Mouse (Mus musculus) c-Kit-negative CD71-positive TER-119-positive erythroid progenitor cells, embryonic 14.5 days (primary cell): Measurements from ENCODE around the gene Lamb1.

Experiments used
- DNase-seq: peaks from one replicate; pipeline ENCODE4 v3.0.0-alpha.2; 2013; ENCODE audit warnings: low read depth, low spot score

Lamb1 gene

DNA sequence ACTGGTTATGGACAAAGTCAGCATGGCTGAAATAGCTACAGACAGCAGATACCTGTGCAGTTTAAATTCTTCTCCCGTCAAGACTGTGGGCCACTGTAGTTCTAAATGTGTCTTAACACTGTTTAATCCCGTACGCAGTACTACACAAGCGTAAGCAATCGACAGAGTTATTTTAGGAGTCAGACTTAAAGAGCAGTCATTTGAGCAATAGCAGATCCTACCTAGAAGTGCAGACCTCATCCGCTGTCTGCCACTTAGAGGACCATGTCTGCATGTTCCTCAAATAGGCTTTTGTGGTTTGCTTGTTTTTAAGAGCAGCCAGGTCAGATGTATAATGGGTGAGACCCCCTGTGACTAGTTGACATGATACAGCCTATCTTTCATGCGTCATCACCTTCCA, 49.3 kb downstream of the Lamb1 start:
- no peak for DNase-seq

DNA sequence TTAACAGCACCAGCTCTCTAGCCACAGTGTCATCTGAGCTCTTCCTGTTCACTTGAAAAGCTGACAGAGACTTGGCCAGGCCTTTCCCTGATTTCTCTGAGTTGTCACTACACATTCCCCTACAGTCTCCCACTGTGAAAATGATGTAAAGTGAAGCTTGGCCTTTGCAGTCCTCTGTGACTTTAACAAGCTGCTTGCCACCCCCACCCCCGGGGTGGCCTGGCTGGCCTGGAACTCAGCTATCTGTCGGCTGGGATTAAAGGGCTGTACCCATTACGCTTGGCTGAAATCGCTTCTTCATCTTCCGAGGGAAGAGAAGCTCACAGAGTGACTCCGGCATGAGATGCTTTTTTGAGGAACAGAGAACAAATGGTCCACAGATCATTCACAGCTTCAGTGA, 50.9 kb downstream of the Lamb1 start:
- DNase-seq, result no peak

DNA sequence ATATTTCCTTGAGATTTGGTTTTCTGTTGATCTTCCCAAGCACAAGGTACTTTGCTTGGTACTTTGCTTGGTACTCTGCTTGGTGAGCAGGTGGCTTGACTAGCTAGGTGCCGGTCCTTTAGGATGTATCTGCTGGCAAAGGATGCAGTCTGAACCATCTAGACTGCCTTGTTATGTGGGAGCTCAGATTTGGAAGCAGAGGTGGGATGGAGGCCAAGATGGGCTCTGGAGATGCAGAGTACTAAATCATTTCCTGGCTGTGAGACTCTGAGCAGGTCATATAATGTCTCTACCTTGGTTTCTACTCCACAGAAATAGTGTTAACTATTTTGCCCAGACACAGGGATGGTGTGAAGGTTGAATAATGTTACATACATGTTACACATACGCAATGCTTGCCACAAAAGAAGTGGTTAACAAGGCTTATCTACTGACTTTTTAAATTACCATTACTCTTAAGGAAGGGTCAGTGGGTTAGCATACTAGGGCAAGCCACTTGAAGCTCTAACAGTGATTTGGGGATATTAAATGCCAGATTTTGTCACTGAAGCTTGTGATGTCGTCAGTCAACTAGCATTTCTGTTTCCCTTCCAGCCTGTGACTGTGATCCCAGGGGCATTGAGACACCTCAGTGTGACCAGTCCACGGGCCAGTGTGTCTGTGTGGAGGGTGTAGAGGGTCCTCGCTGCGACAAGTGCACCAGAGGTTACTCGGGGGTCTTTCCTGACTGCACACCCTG, 52.8 kb downstream of the Lamb1 start:
- no peak for DNase-seq

DNA sequence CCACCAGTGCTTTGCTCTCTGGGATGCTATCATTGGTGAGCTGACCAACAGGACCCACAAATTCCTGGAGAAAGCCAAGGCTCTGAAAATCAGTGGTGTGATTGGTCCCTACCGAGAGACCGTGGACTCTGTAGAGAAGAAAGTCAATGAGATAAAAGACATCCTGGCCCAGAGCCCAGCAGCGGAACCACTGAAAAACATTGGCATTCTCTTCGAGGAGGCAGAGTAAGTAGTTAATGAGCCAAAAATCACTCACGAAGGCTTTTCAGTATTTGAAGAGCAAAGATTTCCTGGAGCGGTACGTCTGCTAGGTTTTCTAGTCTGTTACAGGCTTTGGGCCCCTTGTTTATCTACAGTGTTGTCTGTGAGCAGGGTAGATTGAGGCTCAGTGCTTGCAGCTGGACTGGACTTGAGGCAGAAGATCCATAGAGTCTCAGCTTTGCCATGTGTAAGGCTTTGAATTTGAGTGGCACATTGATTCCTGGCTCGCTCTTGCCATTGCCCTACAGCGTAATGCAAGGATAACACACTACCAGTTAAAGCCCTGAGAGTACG, 53.5 kb downstream of the Lamb1 start:
- no peak for DNase-seq

DNA sequence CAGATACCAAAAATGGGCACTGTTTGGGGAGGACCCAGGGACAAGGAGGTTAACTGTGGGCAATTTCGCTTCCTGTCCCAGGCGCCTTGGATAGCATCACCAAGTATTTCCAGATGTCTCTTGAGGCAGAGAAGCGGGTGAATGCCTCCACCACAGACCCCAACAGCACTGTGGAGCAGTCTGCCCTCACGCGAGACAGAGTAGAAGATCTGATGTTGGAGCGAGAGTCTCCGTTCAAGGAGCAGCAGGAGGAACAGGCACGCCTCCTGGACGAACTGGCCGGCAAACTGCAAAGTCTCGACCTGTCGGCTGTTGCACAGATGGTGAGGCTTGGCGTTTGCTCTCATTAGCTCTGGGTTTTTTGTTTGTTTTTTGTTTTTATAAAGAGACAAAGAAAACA, 55.8 kb downstream of the Lamb1 start:
- DNase-seq, result no peak

DNA sequence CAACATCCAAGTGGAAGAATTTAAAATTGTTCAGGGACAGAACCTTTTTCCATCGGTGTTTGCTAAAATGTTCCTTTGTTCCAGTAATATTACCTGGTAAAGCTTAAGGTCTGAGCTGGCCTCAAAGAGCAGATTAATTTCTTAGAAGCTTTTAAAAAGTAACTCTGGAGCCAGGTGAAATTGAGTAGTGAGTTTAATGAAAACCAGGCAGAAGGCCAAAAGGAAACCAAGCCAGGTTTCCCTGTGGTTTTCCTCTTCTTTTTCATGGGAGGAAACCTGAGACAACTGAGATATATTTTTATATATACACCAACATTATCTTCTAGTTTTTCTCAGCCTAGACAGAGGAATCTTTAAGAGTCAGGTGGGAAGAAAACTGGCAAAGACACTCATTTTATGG, 56.5 kb downstream of the Lamb1 start:
- DNase-seq, result no peak

DNA sequence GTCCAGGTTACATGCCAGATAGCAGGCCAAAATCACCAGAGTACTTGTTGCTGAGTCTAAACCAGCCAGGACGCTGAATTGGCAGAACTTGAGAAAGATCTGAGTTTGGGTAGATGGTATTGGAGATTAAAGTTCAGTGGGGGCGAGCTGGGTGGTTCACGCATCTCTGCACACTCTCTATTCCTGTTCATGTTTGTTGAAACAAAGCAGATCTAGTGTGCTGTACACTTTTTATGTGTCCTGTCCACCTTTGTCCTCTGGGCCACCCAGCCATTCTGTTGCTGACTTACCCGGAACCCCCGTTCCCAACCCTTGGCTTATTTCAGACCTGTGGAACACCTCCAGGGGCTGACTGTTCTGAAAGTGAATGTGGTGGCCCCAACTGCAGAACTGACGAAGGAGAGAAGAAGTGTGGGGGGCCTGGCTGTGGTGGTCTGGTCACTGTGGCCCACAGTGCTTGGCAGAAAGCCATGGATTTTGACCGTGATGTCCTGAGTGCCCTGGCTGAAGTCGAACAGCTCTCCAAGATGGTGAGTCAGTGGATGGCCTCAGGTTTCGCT, 58.2 kb downstream of the Lamb1 start:
- DNase-seq, result no peak

DNA sequence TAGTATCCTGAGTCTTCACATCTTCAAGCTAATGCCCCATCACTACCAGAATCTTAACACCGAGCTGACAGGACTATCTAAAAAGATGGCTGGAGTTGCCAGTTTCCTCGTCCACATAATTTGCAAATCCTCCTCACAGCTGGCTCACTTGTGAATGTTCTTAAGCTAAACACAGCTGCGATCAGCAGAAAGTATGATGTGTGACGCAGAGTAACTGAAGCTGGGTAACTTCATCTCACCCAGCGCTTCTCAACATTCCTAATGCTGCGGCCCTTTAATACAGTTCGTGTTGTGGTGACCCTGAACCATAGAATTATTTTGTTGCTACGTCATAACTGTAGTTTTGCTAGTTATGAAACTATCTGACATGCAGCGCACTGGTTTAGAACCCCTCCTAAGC, 62.1 kb downstream of the Lamb1 start:
- no peak for DNase-seq

DNA sequence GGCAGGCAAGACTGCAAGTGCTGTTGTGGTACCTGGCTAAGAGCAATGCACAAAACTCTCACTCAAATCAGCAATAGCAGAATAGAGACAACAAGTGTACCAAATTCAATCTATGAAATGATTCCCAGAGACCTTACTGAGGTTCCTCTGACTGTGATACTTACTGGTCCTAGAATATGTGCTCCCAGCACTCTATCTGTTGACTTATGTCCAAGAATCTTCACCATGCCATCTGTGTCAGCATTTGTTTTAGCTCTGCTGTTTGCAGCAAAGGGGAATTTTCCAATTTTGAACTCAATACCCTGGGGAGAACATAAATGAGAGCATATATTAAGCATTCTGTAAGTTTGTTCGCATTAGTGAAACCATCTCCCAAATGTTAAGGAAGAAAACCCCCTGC, 68.2 kb downstream of the Lamb1 start:
- no peak for DNase-seq

DNA sequence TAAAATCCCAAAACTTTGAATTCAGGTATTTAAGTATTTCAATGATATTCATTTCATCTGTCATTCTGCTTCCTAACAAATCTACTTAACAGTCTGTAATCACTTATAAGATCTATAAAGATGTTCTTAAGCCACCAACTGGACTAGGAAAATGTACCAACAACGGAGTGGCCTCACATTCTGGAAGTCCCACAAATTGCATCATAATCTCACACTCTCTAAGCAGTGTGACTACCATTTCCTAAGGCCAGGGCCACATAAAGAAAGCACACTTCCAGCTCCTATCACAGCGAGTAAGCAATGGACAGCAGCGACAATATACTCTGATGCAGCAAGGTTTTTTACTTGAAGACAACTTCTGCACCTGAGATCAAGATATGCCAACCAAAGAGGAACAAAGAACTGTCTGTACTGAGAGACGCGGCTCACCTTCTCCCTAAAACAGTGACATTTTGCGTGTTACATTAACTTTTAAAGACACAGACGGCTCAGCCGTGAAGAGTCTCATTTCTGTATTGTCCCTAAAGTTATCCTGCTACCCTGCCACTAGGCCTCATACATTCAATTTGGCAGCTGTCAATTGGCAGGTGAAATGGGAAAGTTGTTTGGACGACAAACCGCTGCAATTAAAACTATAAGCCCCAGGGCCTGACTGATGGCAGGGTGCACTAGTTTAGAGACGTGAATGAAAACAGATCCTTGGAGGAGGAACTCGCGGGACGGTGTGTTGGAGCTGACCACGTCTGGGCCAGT, 85.3 kb downstream of the Lamb1 start:
- peak; percentile 11 for DNase-seq

DNA sequence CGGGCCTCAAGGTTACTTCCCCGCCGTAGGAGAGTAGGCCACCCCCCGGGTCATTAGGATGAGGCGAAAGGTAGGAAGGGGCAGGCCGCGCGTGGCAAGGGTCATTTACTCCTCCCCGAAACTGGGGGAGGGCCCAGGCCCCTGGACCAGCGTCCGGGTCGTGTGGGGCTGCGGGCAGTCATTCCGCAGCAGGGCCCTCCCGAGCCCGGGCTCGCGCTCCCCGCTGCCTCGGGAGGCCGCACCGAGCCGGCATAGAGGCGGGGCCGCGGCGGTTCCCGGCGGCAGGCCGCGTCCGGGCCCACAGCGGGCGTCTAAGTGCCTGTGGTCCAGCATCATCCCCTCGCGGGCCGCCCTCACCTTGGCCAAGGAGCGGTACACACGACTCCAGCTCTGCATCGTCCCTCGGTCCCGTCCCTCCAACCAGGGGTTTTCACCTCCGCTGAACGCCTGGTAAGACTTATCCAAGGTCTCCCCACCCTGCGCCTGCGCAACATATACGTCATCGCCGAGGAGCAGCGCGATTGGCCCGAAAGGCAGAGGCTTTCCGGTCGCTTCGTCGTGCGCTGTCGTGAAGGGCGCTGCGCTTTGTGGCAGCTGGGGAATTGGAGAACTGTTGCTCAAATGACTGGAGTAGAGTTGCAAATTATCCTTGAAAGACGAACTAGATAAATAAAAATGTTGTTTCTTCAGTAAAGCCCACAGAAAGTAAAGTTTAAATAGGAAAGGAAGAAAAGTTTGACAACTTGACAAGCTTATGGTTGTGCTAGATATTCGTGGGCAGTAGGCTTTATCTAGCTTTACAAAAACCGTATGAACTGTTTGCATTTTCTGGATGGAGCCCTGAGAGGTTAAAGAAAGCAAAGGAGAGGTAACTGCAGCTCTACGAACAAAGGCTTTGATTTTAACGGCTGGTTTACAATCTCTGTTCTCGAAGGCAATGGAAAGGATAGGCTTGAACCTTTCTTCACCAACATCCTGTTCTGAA, 86.2 kb downstream of the Lamb1 start, which contains the start of gene Dld:
TSS of gene Dld (minus strand) at position 510 of the 985 bp plus-strand sequence.
- peak; percentile 90 for DNase-seq

DNA sequence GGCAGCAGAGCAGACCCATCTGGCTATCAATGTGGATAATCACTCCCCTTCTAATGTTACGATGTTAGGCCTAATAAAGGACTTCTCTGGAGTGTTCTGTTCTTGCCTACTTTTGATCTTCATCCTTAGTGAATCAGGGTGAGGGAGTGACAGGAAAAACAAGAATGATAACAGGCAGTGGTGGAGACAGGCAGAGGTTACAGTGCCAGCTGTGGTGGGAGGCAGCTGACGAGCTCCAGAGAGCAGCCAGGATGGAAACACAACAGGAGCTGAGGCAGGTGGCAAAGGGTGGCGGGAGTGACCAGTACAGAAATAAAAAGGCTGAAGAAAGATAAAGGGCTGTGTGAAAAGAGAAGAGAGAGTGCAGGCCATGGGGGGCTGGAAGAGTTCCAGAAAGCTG, 101.4 kb downstream of the Lamb1 start:
- DNase-seq, result no peak

DNA sequence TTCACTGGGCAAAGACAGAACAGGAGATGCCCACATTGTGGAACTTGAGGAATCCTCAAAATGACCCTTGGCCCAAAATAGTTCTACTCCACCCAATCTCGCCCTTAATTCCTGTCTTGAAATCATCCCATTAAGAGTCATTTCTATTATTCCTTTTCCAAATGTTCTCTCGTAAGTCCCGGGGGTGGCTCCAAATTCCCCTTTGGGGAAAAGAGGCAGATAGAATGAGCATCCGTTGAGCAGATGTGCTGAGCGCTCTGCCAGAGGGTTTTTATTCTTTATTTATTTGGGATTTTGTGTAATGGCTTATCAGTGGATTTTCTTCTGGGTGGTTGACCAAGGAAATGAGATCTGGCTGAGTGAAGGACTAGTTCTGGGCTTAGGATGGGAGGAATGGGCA, 102.7 kb downstream of the Lamb1 start:
- no peak for DNase-seq

DNA sequence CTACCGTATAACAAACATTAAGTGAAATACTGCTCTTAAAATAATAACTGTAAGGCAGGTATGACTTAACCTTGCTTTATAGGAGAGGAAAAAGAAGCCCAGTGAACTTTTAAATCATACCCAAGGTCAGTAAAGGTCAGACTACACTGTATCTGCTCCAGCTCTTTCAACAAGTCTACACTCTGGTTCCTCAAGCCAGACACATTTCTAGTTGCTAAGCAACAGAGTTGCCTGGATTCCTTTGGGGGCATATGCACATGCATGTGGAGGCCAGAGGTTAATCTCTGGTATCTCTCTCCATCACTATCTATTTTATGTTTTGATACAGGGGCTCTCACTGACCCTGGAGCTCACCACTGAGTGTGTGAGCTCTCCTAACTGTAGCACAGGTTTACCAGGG, 104.1 kb downstream of the Lamb1 start:
- DNase-seq, result no peak

DNA sequence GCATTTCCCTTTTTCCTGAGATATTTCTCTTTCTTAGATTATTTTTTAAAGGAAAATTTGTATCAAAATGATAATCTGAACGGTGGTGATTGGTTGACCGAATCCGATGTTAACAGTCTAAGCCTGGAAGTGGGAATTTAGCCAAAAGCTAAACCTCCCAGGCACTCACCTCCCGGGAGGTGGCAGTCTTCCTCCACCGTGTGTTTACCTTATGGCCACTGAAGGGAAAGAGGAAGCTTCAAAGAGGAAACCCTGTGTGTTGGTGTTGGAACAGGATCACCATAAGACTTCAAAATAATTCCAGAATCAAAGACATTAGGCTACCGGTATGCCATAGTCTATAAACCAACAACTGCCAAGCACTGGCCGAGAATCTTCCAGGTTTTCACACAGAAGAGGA, 104.6 kb downstream of the Lamb1 start:
- no peak for DNase-seq

DNA sequence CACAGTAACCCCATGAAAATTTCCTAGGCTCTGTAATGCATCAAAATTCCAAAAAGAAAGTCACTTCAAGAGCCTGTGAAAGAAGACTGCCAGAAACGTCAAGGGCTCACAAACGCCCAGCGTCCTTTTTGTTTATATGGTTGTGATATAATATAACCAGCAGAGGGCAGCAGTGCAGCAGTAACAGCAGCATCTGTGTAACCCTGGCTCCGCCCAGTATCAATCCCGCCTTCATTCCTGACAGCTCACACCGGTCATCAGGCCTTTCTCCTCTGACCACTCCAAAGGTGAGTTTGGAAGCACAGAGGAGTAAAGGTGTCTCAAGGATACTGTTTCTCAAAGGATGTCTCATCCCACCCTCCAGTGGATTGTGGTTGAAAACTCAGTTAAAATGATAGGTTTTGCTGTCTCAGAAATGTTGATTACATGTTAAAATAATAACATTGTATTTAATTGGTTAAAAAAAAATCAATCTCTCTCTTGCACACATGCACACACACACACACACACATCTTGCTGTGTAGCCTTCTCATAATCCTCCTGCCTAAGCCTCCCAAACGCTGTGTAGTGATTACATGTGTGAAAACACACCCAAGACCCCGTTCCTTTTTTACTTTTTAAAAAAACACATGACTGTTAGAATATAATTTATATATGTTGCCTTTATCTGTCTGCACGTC, 109.7 kb downstream of the Lamb1 start:
- peak; percentile 41 for DNase-seq

DNA sequence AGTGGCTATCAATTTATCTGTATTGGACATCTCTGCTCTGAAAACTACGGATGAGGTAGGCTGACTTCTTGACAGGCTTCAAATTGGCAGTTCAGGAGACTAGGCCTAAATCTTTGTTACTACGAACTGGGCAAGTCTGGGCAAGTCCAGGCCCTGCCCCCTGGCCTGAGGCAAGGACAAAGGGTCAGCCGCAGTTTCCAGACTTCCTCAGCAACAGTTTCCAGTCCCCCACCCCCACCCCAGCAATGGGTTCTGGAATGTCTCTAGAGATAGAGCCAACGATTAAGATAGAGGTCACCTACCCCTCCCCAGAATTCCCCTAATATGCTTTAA, 110.2 kb downstream of the Lamb1 start:
- no peak for DNase-seq

DNA sequence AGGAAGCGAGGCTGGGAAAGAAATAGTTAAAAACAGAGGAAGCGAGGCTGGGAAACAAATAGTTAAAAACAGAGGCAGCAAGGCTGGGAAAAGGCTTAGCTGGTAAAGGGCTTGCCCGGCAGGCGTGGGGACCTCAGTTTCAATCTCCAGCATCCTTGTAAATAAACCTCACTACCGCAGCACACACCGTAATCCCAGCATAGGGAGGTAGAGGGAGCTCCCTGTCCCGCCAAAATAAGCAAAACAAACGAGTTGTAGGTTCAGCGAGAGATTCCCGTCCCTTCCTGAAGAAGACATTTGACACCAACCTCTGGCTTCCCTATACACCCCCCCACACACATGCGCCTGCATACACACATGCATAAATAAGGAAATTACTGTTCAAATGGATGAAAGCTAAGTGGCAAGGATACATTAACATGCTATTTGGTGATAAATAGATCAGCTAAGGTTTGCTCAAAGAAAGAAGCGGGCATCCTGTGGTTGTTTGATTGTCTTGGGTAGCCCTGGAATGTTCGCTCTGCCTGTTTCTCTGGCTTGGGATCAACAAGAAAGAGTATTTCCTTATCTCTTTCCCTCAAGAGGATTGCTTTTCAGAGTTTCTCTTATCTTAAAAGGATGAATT, 111.4 kb downstream of the Lamb1 start:
- no peak for DNase-seq

DNA sequence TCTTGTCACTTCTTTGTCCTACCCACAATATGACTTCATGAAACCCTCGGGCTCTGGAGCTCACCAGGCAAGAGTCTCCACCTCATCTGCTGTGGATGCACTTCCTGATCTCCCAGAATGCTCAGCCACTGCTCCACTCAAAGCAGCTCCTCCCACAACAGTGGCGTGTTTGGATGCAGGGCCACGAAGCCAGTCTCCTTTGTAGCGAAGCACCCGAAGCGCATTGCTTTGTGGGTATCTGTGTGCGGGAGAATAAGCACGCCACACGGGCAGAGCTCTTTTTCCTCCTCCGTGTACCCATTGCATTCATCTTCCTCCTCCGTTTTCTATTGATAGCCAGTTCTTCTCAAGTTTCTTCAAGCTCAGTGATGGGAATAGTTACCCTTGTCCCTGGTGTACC, 112.2 kb downstream of the Lamb1 start:
- no peak for DNase-seq
